Mouse (Mus musculus) C2C12 (cell line): Measurements from ENCODE around the gene Agt. TPM values are rescaled to one million over a fixed set of nuclear protein-coding genes. Genes with fewer than 3 reads are reported as not detected.

Experiments used
- H3K27me3 ChIP-seq: one replicate; pipeline ENCODE4 v1.6.1; 2011; ENCODE audit not compliant: control insufficient read depth, insufficient read depth, insufficient read length
- H3K36me3 ChIP-seq: one replicate; pipeline ENCODE4 v1.6.1; 2011; ENCODE audit not compliant: control insufficient read depth, insufficient read depth
- H3K4me3 ChIP-seq: one replicate; pipeline ENCODE4 v1.5.1; 2011; ENCODE audit warnings: mild to moderate bottlenecking, control low read depth; ENCODE audit not compliant: poor library complexity, insufficient read depth, severe bottlenecking
- H3K79me2 ChIP-seq: one replicate; pipeline ENCODE4 v1.6.1; 2011; ENCODE audit not compliant: control insufficient read depth, insufficient read depth
- H3K79me3 ChIP-seq: one replicate; pipeline ENCODE4 v1.6.1; 2011; ENCODE audit warnings: low read depth, control low read depth
- H3ac ChIP-seq: one replicate; pipeline ENCODE3; 2011; ENCODE audit warnings: low read depth; ENCODE audit not compliant: control insufficient read depth, insufficient read length
- CEBPB ChIP-seq: IDR thresholded peaks from one replicate; pipeline ENCODE4 v1.6.1; 2011; ENCODE audit warnings: low read depth, mild to moderate bottlenecking, control low read depth, moderate library complexity
- CTCF ChIP-seq: IDR thresholded peaks from one replicate; pipeline ENCODE4 v1.5.1; 2011; ENCODE audit not compliant: control insufficient read depth, insufficient read depth, insufficient read length
- FOSL1 ChIP-seq: IDR thresholded peaks from one replicate; pipeline ENCODE4 v1.8.0; 2011; ENCODE audit warnings: mild to moderate bottlenecking, low read length; ENCODE audit not compliant: poor library complexity, insufficient read depth, severe bottlenecking
- MAX ChIP-seq: IDR thresholded peaks from one replicate; pipeline ENCODE4 v1.6.1; 2011; ENCODE audit warnings: mild to moderate bottlenecking, control low read depth
- MYOD1 ChIP-seq: IDR thresholded peaks from one replicate; pipeline ENCODE4 v1.6.1; 2011; ENCODE audit warnings: low read depth; ENCODE audit not compliant: control insufficient read depth, insufficient read length
- MYOG ChIP-seq: IDR thresholded peaks from one replicate; pipeline ENCODE4 v1.6.1; 2011; ENCODE audit not compliant: control insufficient read depth, insufficient read length; ENCODE audit errors: extremely low read depth
- USF1 ChIP-seq: IDR thresholded peaks from one replicate; pipeline ENCODE4 v1.6.1; 2011; ENCODE audit warnings: low read depth, mild to moderate bottlenecking, control low read depth, moderate library complexity
- polyA plus RNA-seq: library from polyadenylated mRNA; unstranded; fragments of >200 nt; fragmentation: generic; extraction: Trizol; gene quantifications from one replicate; pipeline ENCODE4 v1.2.1, GENCODE M21; 2012; ENCODE audit warnings: missing spikeins

Gene Agt
- polyA plus RNA-seq, 1 experiment, result not detected

GRCm38 (mm10) chr8:124508321-124508695, 61.2 kb downstream of the Agt start:
- Histone ChIP-seq H3ac (no peak overlapping the region), H3K36me3 (no peaks in the 10 kb centered on the region), H3K27me3 (peaks cover 18% of the 10 kb centered on the region), H3K79me2 (no peaks in the 10 kb centered on the region), H3K4me3 (no peak overlapping the region), H3K79me3 (no peaks in the 10 kb centered on the region)
- TF ChIP-seq CEBPB (no peak), CTCF (no peak), USF1 (no peak), MAX (no peak), MYOD1 (no peak), FOSL1 (no peak), MYOG (no peak)

- Histone ChIP-seq H3ac (no peak overlapping the region), H3K79me2 (no peaks in the 10 kb centered on the region), H3K4me3 (no peak overlapping the region), H3K36me3 (no peaks in the 10 kb centered on the region), H3K79me3 (no peaks in the 10 kb centered on the region), H3K27me3 (peaks cover 18% of the 10 kb centered on the region)
- TF ChIP-seq CTCF (no peak), CEBPB (no peak), FOSL1 (no peak), MYOD1 (no peak)
Measured at GRCm38 (mm10) chr8:124507572-124508320, 61.8 kb downstream of the Agt start.

Other genes starting within 250 kb of the Agt start
- not detected for gene Pgbd5, start 130.0 kb downstream of the Agt start, polyA plus RNA-seq
- 27.6 TPM for gene Cog2, start 48.9 kb downstream of the Agt start, polyA plus RNA-seq
- not detected for gene Capn9, start 6.4 kb upstream of the Agt start, polyA plus RNA-seq
- 52.1 TPM for gene 2310022B05Rik, start 93.7 kb upstream of the Agt start, polyA plus RNA-seq
- 23.0 TPM for gene Ttc13, start 152.3 kb upstream of the Agt start, polyA plus RNA-seq
- 11.4 TPM for gene Arv1, start 152.4 kb upstream of the Agt start, polyA plus RNA-seq
- 1.5 TPM for gene Fam89a, start 182.1 kb upstream of the Agt start, polyA plus RNA-seq
- gene Trim67, start 223.4 kb upstream of the Agt start, polyA plus RNA-seq, result not detected